Mouse (Mus musculus) B cell, adult (primary cell): ENCODE data around the gene Gucy2e. TPM values are rescaled to one million over a fixed set of nuclear protein-coding genes. Genes with fewer than 3 reads are reported as not detected.

Experiments
- total RNA-seq: library from RNA; stranded (reverse); gene quantifications from 4 replicates; pipeline ENCODE4 v1.2.4, GENCODE M21; 2023; ENCODE audit not compliant: inconsistent age

Gene Gucy2e
- not detected in 4 replicates for total RNA-seq

GRCm38 (mm10) chr11:69236926-69237260, at the start of gene Gucy2e:
Gucy2e (minus strand) TSS chr11:69237036.

GRCm38 (mm10) chr11:69197743-69198142, 39.1 kb downstream of the Gucy2e start, which contains the start of gene Alox8:
Alox8 (minus strand) TSS chr11:69197843.

Other genes with a start within 250 kb of the Gucy2e start
- gene Pfas, start 228.6 kb downstream of the Gucy2e start, total RNA-seq: 25.1 to 32.7 TPM (median 28.2 TPM) in 4 replicates
- gene Ctc1, start 221.1 kb downstream of the Gucy2e start, total RNA-seq: 29.0 to 40.3 TPM (median 30.0 TPM) in 4 replicates
- 5.5 to 9.8 TPM (median 7.8 TPM) in 4 replicates for gene Aurkb, start 191.4 kb downstream of the Gucy2e start, total RNA-seq
- 19.5 to 20.7 TPM (median 19.9 TPM) in 4 replicates for gene Borcs6, start 177.3 kb downstream of the Gucy2e start, total RNA-seq
- 1.8 to 7.1 TPM (median 3.8 TPM) in 4 replicates for gene Tmem107, start 166.2 kb downstream of the Gucy2e start, total RNA-seq
- 434 to 532 TPM (median 515 TPM) in 4 replicates for gene Vamp2, start 148.5 kb downstream of the Gucy2e start, total RNA-seq
- gene Per1, start 141.8 kb downstream of the Gucy2e start, total RNA-seq: 798 to 901 TPM (median 848 TPM) in 4 replicates
- 0.27 to 0.48 TPM in 2 of 4 replicates, not detected in the others for gene Hes7, start 116.6 kb downstream of the Gucy2e start, total RNA-seq
- 0.35 TPM in 1 of 4 replicates, not detected in the others for gene 9130213A22Rik, start 114.4 kb downstream of the Gucy2e start, total RNA-seq
- gene Aloxe3, start 111.1 kb downstream of the Gucy2e start, total RNA-seq: 1.3 to 2.1 TPM (median 1.4 TPM) in 4 replicates
- not detected in 4 replicates for gene Alox12b, start 80.0 kb downstream of the Gucy2e start, total RNA-seq
- gene Alox8, start 39.2 kb downstream of the Gucy2e start, total RNA-seq: not detected in 4 replicates
- 27.1 to 33.6 TPM (median 29.4 TPM) in 4 replicates for gene Cntrob, start 86.7 kb upstream of the Gucy2e start, total RNA-seq
- 32.4 to 43.0 TPM (median 40.9 TPM) in 4 replicates for gene Trappc1, start 86.9 kb upstream of the Gucy2e start, total RNA-seq
- 1.5 to 2.8 TPM (median 2.2 TPM) in 4 replicates for gene Kcnab3, start 89.2 kb upstream of the Gucy2e start, total RNA-seq
- gene Rnf227, start 103.4 kb upstream of the Gucy2e start, total RNA-seq: 1.4 to 2.9 TPM (median 2.1 TPM) in 4 replicates
- gene Chd3, start 132.4 kb upstream of the Gucy2e start, total RNA-seq: 312 to 359 TPM (median 334 TPM) in 4 replicates
- 39.9 to 59.3 TPM (median 48.7 TPM) in 4 replicates for gene Naa38, start 158.5 kb upstream of the Gucy2e start, total RNA-seq
- 35.8 to 44.9 TPM (median 38.2 TPM) in 4 replicates for gene Cyb5d1, start 158.6 kb upstream of the Gucy2e start, total RNA-seq
- 11.0 to 13.5 TPM (median 12.3 TPM) in 4 replicates for gene Tmem88, start 161.2 kb upstream of the Gucy2e start, total RNA-seq
- gene Kdm6b, start 176.6 kb upstream of the Gucy2e start, total RNA-seq: 323 to 405 TPM (median 369 TPM) in 4 replicates